Mouse (Mus musculus) neural tube, embryonic 12.5 days (tissue): Measurements from ENCODE around the gene Glyctk. TPM values are rescaled to one million over a fixed set of nuclear protein-coding genes. Genes with fewer than 3 reads are reported as not detected.

ENCODE experiments used
- ATAC-seq: fragments of 200-750 bp; cut with Nextera tagmentation; 2 replicates; pipeline ENCODE4 v1.8.0; 2017; ENCODE audit warnings: low read depth, mild to moderate bottlenecking, moderate TSS enrichment, moderate library complexity; ENCODE audit not compliant: low FRiP score
- H3K27ac ChIP-seq: fragments of 300-500 bp; sonication (generic); 2 replicates; pipeline ENCODE4 v1.5.1; 2016
- H3K27me3 ChIP-seq: fragments of 300-500 bp; sonication (generic); replicated peaks from 2 replicates; pipeline ENCODE4 v1.6.1; 2016; ENCODE audit warnings: mild to moderate bottlenecking
- H3K36me3 ChIP-seq: fragments of 300-500 bp; sonication (generic); 2 replicates; pipeline ENCODE4 v1.6.1; 2016; ENCODE audit warnings: mild to moderate bottlenecking
- H3K4me1 ChIP-seq: fragments of 300-500 bp; sonication (generic); 2 replicates; pipeline ENCODE4 v1.6.1; 2016
- H3K4me2 ChIP-seq: fragments of 300-500 bp; sonication (generic); replicated peaks from 2 replicates; pipeline ENCODE4 v1.6.1; 2016; ENCODE audit warnings: mild to moderate bottlenecking
- H3K4me3 ChIP-seq: fragments of 300-500 bp; sonication (generic); 2 replicates; pipeline ENCODE4 v1.5.1; 2016
- H3K9ac ChIP-seq: fragments of 300-500 bp; sonication (generic); 2 replicates; pipeline ENCODE4 v1.6.1; 2016; ENCODE audit warnings: mild to moderate bottlenecking
- H3K9me3 ChIP-seq: fragments of 300-500 bp; sonication (generic); 2 replicates; pipeline ENCODE4 v1.6.1; 2016; ENCODE audit warnings: mild to moderate bottlenecking
- WGBS: fragments of 180-500 bp; shearing (Covaris S2); methylation state at CpG from one replicate; pipeline ENCODE4 v1.1.7; 2016; 5-methylcytosine and 5-hydroxymethylcytosine counted together
- polyA plus RNA-seq: library from polyadenylated mRNA; unstranded; fragments of >200 nt; fragmentation: Nextera tagmentation; extraction: Ambion mirVana; gene quantifications from 2 replicates; pipeline ENCODE4 v1.2.1, GENCODE M21; 2016

Gene Glyctk
- polyA plus RNA-seq, 1 experiment from 2014 or later, result 6.2 TPM

- Histone ChIP-seq H3K27ac (no peak overlapping the region), H3K9ac (no peak overlapping the region)
- no peak for ATAC-seq
These were observed 364 bp downstream of the Glyctk start for GRCm38 (mm10) chr9:106157623-106157925.

GRCm38 (mm10) chr9:106156921-106157622, 866 bp downstream of the Glyctk start:
- 75% methylated on average over 21 of the region's 21 CpGs for WGBS
- Histone ChIP-seq H3K4me2 (no peak overlapping the region), H3K27ac (no peak overlapping the region), H3K36me3 (peaks cover 23% of the 10 kb centered on the region), H3K4me3 (no peak overlapping the region), H3K4me1 (0 out of 2 replicates have a peak, but pooled peaks cover 10% of the 10 kb centered on the region), H3K9me3 (no peaks in the 10 kb centered on the region), H3K27me3 (no peaks in the 10 kb centered on the region), H3K9ac (no peak overlapping the region)
- 0 out of 2 replicates have a peak, but pooled peaks have one; percentile 10 for ATAC-seq

More at GRCm38 (mm10) chr9:106157623-106157925, 364 bp downstream of the Glyctk start:
- Histone ChIP-seq H3K36me3 (peaks cover 18% of the 10 kb centered on the region), H3K4me2 (no peak overlapping the region), H3K4me1 (0 out of 2 replicates have a peak, but pooled peaks cover 10% of the 10 kb centered on the region), H3K4me3 (no peak overlapping the region), H3K27me3 (no peaks in the 10 kb centered on the region), H3K9me3 (no peaks in the 10 kb centered on the region)
- 84% methylated on average over 10 of the region's 10 CpGs for WGBS

GRCm38 (mm10) chr9:106156419-106156818, 1.5 kb downstream of the Glyctk start:
- H3K4me2 ChIP-seq, result no peak overlapping the region
- H3K4me1 ChIP-seq, result peaks cover 11% of the 10 kb centered on the region; the same call in 1 of the 2 replicates
- no peaks in the 10 kb centered on the region for H3K9me3 ChIP-seq
- no peak overlapping the region; the same call in 1 of the 2 replicates for H3K27ac ChIP-seq
- no peaks in the 10 kb centered on the region for H3K27me3 ChIP-seq
- H3K4me3 ChIP-seq, result no peak overlapping the region
- H3K36me3 ChIP-seq, result peaks cover 27% of the 10 kb centered on the region
- peak; percentile 60 for ATAC-seq
- H3K9ac ChIP-seq, result no peak overlapping the region
- WGBS, result 58% methylated on average over 5 of the region's 5 CpGs

GRCm38 (mm10) chr9:106154106-106154505, 3.8 kb downstream of the Glyctk start:
- ATAC-seq, result no peak
- H3K27me3 ChIP-seq, result 0 out of 2 replicates have a peak, but pooled peaks cover under 1% of the 10 kb centered on the region
- H3K4me3 ChIP-seq, result no peak overlapping the region
- H3K4me1 ChIP-seq, result peaks cover 27% of the 10 kb centered on the region
- WGBS, result 85% methylated on average over 9 of the region's 9 CpGs
- H3K4me2 ChIP-seq, result no peak overlapping the region
- H3K9me3 ChIP-seq, result no peaks in the 10 kb centered on the region
- H3K36me3 ChIP-seq, result peaks cover 31% of the 10 kb centered on the region
- no peak overlapping the region for H3K27ac ChIP-seq
- no peak overlapping the region for H3K9ac ChIP-seq

- WGBS, result 14% methylated on average over 10 of the region's 10 CpGs
- Histone ChIP-seq H3K9me3 (no peaks in the 10 kb centered on the region), H3K27me3 (peaks cover 3% of the 10 kb centered on the region; the same call in 1 of the 2 replicates), H3K36me3 (peaks cover 31% of the 10 kb centered on the region), H3K4me1 (peaks cover 36% of the 10 kb centered on the region), H3K4me3 (peak overlapping the region; percentile 71), H3K4me2 (peak overlapping the region; percentile 71), H3K9ac (peak overlapping the region; percentile 87), H3K27ac (peak overlapping the region; percentile 83; the same call in 1 of the 2 replicates)
- no peak for ATAC-seq
These were observed 8.6 kb downstream of the Glyctk start for GRCm38 (mm10) chr9:106149399-106149754.

GRCm38 (mm10) chr9:106148541-106149398, 9.2 kb downstream of the Glyctk start:
- peak overlapping the region; percentile 87 for H3K9ac ChIP-seq
- H3K9me3 ChIP-seq, result no peaks in the 10 kb centered on the region
- H3K27me3 ChIP-seq, result peaks cover 3% of the 10 kb centered on the region; the same call in 1 of the 2 replicates
- H3K36me3 ChIP-seq, result peaks cover 25% of the 10 kb centered on the region
- under 1% methylated on average over 36 of the region's 36 CpGs for WGBS
- peak; percentile 84 for ATAC-seq
- H3K4me2 ChIP-seq, result peak overlapping the region; percentile 71
- peak overlapping the region; percentile 83 for H3K27ac ChIP-seq
- H3K4me3 ChIP-seq, result peak overlapping the region; percentile 71
- peaks cover 36% of the 10 kb centered on the region for H3K4me1 ChIP-seq

- ATAC-seq, result peak; percentile 74
- Histone ChIP-seq H3K9me3 (no peaks in the 10 kb centered on the region), H3K4me3 (peak overlapping the region; percentile 71), H3K27ac (peak overlapping the region; percentile 83), H3K27me3 (peaks cover 3% of the 10 kb centered on the region; the same call in 1 of the 2 replicates), H3K36me3 (peaks cover 17% of the 10 kb centered on the region), H3K4me2 (peak overlapping the region; percentile 71), H3K9ac (peak overlapping the region; percentile 87), H3K4me1 (peaks cover 36% of the 10 kb centered on the region)
- 2% methylated on average over 10 of the region's 10 CpGs for WGBS
These were observed 10.0 kb downstream of the Glyctk start for GRCm38 (mm10) chr9:106147851-106148431.

GRCm38 (mm10) chr9:106147281-106147680, 10.7 kb downstream of the Glyctk start:
- 34% methylated on average over 5 of the region's 5 CpGs for WGBS
- Histone ChIP-seq H3K4me3 (peak overlapping the region; percentile 71; the same call in 1 of the 2 replicates), H3K27me3 (peaks cover 3% of the 10 kb centered on the region; the same call in 1 of the 2 replicates), H3K9me3 (no peaks in the 10 kb centered on the region), H3K9ac (peak overlapping the region; percentile 87), H3K4me2 (peak overlapping the region; percentile 71), H3K36me3 (peaks cover 10% of the 10 kb centered on the region), H3K27ac (0 out of 2 replicates have a peak overlapping the region, but pooled peaks have one; percentile 83), H3K4me1 (peaks cover 36% of the 10 kb centered on the region)
- ATAC-seq, result no peak

GRCm38 (mm10) chr9:106145582-106145981, 12.4 kb downstream of the Glyctk start:
- Histone ChIP-seq H3K4me1 (peaks cover 31% of the 10 kb centered on the region), H3K9ac (no peak overlapping the region), H3K36me3 (no peaks in the 10 kb centered on the region), H3K4me2 (no peak overlapping the region), H3K9me3 (no peaks in the 10 kb centered on the region), H3K4me3 (no peak overlapping the region), H3K27me3 (peaks cover 3% of the 10 kb centered on the region; the same call in 1 of the 2 replicates), H3K27ac (no peak overlapping the region)
- ATAC-seq, result no peak
- WGBS, result 88% methylated on average over 2 of the region's 2 CpGs

- H3K9me3 ChIP-seq, result no peaks in the 10 kb centered on the region
- H3K4me3 ChIP-seq, result no peak overlapping the region
- WGBS, result 83% methylated on average over 7 of the region's 7 CpGs
- peaks cover 32% of the 10 kb centered on the region for H3K4me1 ChIP-seq
- peaks cover 3% of the 10 kb centered on the region; the same call in 1 of the 2 replicates for H3K27me3 ChIP-seq
- H3K36me3 ChIP-seq, result no peaks in the 10 kb centered on the region
- H3K9ac ChIP-seq, result no peak overlapping the region
- H3K27ac ChIP-seq, result no peak overlapping the region
- H3K4me2 ChIP-seq, result no peak overlapping the region
- ATAC-seq, result no peak
These were observed 13.8 kb downstream of the Glyctk start for GRCm38 (mm10) chr9:106144176-106144575.

GRCm38 (mm10) chr9:106141955-106142354, 16.0 kb downstream of the Glyctk start:
- no peak overlapping the region for H3K4me2 ChIP-seq
- H3K36me3 ChIP-seq, result no peaks in the 10 kb centered on the region
- no peak overlapping the region for H3K27ac ChIP-seq
- H3K4me1 ChIP-seq, result peaks cover 15% of the 10 kb centered on the region; the same call in 1 of the 2 replicates
- H3K9ac ChIP-seq, result no peak overlapping the region
- H3K4me3 ChIP-seq, result no peak overlapping the region
- H3K9me3 ChIP-seq, result no peaks in the 10 kb centered on the region
- WGBS, result 64% methylated on average over 12 of the region's 12 CpGs
- no peak for ATAC-seq
- H3K27me3 ChIP-seq, result no peaks in the 10 kb centered on the region

- Histone ChIP-seq H3K4me2 (no peak overlapping the region), H3K4me1 (peaks cover 15% of the 10 kb centered on the region; the same call in 1 of the 2 replicates), H3K36me3 (no peaks in the 10 kb centered on the region), H3K27ac (no peak overlapping the region), H3K9ac (no peak overlapping the region), H3K27me3 (no peaks in the 10 kb centered on the region), H3K9me3 (no peaks in the 10 kb centered on the region), H3K4me3 (no peak overlapping the region)
- 43% methylated on average over 10 of the region's 10 CpGs for WGBS
- ATAC-seq, result peak; percentile 54; the same call in 1 of the 2 replicates
These were observed 18.2 kb downstream of the Glyctk start for GRCm38 (mm10) chr9:106139763-106140162.
